Mouse (Mus musculus): ENCODE results near the gene Gm20388.
A peak's percentile ranks its signal among the peaks of the same experiment; 100 is the strongest.

Gm20388 gene

DNA sequence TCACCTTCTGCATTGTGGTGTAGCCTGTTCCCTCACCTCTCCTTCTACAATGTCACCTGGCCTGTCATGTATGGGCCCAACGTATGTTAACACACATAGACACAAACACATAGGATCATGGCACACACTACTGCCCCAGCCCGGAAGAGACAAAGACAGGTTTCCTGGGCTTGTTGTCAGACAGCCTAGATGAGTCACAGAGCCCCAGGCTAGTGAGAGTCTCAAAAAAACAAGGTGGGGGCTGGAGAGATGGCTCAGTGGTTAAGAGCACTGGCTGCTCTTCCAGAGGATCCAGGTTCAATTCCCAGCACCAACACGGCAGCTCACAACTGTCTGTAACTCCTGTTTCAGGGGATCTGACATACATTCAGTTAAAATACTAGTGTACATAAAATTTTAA lies 2967.6 kb downstream of the Gm20388 start:
- DNase-seq = no peak

DNA sequence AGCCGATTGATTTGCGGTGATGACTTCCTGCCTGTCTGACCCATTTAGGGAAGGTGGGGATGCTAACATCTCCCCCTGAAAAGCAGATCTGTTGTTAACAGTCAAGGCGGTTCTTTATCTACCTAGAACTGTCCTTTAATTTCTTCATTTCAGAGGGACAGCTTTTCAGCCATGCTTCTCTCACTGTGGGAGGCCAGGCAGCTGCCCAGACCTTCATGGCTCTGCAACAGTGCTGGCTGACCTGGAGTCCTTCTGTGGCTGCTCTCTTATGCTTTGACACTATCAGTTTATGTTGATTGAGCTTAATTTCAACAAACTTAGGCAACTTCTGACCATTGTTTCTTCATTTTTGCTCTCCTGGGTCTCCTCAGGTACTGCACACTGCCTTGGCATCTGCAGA lies 2969.7 kb downstream of the Gm20388 start:
- peak; percentile 74 for DNase-seq

DNA sequence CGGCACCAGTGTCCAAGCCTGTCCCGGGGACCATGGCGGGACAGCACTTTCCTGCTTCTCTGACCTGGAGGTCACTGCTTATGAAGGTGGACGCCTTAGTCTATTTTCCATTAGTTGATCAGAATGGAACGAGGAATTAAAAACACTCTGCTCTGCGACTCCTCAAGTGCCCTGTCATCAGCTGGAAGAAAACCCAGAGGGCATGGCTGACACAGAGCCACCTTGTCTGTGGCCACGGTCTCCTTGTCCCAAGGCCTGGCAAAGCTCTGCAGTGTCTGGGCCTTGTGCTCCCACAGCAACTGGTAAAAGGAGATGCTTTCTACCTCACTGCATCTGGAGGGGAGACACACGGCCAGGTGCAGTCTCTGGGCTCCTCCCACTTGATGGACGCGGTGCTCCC lies 2973.0 kb downstream of the Gm20388 start:
- no peak for DNase-seq

DNA sequence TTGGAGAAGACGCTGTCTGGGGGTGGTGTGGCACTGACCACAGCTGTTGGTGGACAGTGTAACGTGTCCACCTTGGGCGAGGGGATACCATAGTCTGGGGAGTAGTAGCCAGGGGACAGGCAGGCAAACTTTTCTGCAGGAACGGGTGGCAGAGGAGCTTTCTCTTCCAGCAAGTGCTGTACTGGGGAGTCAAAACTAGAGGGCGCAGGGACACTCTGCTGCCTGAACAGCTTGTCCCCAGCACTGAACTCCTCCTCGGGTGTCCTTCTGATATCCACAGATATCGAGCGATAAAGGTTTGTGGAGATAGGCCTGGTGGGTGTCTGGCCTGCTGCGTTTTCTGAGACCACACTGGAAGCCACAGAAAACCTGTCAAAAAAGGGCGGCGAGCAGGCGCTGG lies 2980.8 kb downstream of the Gm20388 start:
- no peak for DNase-seq

DNA sequence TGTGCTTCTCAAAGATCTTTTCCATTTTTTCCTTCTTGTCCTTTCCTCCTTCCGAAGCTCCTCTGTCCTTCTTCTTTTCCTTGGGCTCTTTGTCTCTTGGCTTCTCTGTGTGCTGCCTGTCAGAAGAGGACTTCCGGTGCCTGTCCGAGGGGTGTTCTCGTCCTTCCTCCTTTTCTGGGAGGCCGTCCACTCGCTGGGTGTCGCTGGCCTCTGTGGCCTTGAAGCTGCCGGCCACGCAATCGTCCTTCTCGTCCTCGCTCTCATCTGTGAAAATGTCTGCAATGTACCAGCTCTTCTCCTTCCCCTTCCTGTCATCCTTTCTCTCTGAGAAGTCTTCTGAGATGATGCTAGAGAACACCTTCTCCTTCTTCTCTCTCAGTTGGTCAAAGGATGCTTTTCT lies 2982.8 kb downstream of the Gm20388 start:
- no peak for DNase-seq

DNA sequence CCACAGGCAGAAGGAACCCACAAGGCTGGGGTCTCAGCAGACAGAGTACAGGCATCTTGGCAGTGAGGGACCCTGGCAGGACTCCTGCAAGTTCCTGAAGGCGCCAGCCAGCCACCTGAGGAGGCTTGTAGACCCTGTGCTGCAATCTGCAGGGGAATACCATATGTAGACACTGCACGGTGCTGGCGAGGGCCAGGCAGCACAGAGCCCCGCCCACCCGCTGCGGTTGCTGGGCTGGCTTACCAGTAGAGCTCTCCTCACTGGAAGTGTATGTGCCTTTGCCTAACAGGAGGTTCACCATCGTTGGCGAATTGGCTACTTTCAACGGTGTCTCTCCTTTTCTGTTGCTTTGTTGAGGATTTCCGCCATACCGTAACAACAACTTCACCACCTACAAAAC lies 2985.7 kb downstream of the Gm20388 start:
- no peak for DNase-seq

DNA sequence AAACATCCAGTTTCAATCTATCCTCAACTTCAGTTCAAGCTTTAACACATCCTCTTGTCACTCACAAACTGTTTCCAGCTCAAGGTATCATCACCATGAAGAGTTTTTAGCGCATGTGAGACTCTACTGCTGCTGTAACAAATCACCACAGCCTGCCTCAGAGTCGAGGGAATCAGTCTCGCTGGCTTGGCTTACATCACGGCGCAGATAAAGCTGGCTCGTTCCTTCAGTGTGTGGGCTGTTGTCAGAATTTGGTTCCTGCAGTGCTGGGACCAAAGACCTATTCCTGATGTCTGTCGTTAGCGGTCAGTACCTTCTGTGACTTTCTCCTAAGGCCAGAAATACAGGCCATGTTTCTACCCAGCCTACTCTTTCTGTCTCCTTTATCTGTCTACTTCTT lies 2986.6 kb downstream of the Gm20388 start:
- no peak for DNase-seq

DNA sequence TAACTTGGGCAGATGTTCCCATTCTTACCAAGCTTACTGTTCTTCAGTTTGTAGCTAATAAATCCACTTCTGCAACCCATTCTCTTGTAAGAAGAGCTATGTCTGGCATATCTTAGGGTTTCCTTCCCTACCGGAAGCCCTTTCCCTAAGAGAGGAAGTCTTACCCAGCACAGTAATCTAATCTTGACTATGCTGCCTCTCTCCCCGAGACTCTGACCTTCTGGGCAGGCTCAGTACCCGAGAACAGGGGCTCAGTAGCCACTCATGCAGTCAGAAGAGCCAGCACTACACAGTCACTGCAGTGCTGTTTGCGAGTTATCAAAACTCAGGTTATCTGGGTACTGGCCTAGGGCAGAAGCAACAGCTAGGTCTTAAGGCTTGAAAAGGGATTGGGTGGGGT lies 2987.4 kb downstream of the Gm20388 start:
- no peak for DNase-seq

DNA sequence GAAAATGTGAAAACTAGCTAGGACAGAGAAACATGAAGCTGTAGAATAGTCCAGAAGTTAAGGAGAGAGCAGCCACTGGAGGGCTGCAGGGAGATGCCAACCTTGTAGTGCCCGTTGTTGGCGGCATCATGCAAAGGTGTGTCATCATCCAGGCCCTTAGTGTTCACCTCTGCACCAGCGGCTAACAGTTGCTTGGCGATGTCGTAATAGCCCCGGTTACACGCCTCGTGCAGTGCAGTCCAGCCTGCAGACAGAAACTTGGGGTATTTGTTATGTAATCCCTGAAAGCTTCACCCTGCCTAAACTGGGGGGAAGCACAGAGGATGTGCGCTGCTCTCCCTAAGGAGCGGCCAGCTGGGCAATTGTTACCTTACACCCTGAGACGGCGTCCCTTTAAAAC lies 2987.8 kb downstream of the Gm20388 start:
- DNase-seq = no peak

DNA sequence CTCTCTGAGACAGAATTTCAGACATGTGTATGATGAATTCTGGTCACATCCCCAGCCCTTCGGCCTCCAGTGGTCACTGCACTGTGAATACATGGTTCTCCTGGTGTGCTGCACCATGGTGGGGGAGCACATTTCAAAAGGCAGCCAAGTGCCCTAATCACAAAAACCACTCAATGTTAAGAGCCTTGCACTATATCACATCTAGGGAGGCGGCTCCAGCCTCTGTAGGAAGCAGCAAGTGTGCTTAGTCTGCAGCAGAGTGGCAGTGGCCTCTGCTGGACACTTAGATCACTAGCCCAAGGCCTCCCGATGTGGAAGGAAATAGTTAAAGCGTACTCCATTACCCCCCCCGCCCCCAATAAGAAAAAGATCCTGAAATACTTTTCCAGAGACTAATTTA lies 2988.4 kb downstream of the Gm20388 start:
- no peak for DNase-seq

DNA sequence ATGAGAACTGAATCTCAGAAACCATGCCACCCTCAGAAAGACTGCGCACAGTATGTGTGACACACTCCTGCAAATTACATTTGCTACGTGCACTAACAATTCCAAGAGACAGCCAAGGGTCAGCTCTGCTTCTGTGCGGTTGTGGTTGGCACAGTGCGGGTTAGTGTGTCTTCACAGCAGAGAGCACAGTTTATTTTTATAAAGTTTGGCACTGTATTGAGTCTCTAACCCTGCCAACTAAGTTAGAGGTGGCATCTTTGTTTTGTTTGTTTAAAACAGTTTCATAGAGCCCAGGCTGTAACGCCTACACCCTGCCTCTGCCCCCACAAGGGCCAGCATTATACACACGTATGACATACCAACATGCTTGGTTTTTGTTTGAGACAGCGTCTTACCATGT lies 2990.8 kb downstream of the Gm20388 start:
- no peak for DNase-seq

DNA sequence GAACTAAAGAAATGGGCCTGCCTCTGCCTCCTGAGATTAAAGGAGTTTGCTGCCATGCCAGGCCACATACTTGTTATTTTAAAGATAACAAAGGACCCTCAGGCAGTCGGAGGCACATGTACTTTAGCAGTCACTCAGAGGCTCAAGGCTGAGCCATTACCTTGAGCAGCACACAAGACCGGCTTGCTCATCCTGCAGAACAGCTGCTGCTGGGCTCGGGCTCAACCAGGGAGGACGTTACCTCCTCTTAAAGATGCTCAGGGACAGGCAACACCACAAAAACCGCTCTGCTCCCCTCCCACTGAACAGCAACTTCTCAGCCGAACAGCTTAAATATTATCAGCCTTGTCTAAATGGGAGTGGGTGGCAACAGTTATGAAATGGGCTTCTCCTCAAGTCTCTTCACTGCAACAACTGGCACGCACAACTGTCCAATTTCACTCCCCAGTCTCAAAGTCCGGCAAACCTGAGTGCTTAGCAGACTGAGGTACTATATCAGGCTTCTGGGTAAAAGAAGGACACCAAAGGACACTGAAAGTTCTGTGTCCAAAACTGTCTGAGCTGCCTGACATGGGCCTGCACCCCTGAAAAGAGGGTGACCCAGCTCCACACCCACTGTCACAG lies 2991.4 kb downstream of the Gm20388 start:
- DNase-seq = no peak

DNA sequence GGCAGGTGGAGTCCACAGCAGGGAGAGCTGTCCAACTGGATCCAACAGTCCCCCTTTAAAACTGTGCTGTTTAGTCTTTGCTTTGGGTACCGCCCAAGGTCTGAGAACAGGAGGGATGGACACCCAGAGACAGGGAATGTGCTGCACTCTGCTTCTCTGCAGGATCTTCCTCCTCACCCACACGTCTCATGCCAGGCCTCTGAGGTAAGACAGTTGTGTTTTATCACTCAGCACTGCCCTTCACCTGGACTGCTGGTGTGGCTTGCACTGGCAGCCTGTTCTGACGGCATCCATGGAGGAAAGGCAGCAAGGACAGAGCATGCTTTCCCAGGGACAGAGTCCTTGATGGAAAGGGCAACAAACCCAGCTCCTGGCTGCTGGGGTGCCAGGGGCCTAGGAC lies 2991.9 kb downstream of the Gm20388 start:
- DNase-seq = peak; percentile 59

DNA sequence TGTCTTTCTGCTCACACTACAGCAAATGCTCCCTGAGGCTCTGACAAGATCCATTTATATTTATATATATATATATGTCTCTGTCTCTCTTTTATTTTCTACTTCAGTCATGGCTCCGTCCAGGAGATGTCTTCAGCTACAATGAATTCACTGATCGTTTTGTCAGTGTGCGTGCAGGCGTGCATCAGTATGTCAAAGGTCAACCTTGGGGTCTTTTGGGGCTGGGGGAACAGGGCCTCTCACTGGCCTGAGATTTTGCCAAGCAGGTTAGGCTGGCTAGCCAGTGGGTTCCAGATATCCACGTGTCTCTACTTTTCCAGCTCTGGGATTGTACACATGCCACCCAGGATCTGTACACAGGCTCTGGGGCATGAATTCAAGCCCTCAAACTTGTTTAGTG lies 2992.4 kb downstream of the Gm20388 start:
- DNase-seq = no peak

DNA sequence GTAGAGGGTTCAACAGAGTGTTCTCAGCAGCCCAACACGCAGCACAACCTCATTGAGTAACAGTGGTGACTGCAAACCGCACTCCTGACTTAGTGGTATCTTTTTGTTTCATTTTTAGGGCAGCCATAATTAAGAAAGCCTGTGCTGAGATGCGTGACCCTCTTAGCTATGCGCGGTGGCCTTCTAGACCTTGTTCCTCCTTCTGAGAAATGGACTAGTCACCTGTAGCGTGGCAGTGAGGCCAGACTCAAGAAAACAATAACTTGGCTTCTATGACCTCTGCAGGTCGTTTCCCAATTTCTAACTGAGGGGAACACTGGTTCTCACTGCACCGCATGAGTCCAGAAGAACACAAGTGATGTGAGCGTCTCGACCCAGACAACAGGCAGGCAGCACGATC lies 2993.9 kb downstream of the Gm20388 start:
- no peak for DNase-seq

DNA sequence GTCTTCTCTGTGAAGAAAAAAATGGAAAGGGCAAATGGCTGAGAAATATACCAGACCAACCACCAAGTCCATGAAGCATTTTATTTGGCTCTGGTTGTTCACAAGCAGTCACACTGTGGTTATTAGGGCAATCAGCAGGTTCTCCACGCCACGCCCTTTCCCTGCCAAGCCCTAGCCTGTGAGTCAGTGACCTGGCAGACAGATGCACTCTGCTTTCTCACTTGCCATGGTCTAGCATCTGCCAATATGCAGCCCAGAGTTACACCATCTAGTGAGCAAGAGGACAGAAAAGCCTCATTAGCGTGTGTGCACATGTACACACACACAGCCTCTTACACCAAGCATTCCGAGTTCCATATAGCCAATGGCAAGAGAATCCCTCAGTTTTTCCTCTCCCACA lies 2994.7 kb downstream of the Gm20388 start:
- peak; percentile 65 for DNase-seq

DNA sequence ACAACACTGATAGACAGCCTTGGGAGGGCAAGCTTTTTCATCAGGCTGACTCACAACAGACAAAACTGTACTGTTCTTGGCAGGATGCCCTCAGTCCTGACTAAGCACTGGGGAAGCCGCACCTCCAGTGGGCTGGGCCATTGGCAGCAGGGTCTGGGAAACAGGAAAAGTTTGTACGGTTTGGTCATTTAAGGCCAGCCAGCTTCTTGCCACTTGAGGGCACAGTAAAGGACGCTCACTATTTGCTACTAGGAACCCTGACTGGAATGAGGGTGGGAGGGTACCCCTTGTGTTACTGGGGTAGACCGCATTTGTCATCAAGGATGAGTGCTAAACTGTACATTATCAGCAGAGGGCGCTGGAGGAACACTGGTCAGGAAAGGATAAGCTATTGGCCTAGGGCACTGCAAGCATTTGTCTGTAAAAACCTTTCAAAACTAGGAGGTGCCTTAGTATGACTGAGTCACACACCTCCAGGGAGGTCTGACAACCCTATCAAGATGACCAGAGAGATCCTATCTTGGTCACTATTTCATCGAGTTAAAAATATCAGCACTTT lies 2995.9 kb downstream of the Gm20388 start:
- DNase-seq = peak; percentile 95

DNA sequence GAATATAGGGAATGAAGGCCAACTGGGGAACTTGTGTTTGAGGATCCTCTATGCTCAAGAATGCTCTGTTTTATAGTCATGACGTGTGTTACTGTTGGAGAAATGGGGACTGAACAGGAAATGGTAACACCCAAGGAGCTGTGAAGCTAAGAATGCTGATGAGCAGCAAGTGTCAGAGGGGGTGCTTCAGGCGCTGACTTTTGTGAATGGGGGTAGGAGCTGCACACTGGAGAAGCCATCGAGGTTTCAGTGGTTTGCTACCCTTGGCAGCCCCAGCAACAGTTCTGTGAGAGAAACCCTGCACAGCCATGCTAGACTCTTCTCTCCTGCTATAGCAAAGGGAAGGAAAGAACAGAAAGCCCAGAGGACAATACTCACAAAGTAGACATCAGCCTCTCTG lies 3001.5 kb downstream of the Gm20388 start:
- DNase-seq = no peak

DNA sequence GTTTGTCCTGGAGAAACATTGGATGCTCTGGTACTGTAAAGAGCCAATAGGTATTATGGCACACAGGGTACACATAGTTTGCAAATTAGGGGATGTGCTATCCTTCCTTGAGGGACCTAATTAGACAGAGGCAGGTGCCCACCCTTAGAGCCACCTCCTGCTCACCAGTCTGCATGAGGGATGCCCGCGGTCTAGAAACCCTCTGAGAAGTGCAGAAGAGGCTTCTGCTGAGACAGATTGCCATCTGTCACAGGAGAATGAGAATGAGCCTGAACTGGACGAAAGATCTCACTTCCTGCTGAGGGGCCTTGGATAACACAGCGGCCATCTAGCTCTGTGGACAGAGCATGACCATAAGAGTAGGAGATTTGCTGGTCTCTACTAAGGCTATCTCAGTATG lies 3002.2 kb downstream of the Gm20388 start:
- DNase-seq = peak; percentile 76

DNA sequence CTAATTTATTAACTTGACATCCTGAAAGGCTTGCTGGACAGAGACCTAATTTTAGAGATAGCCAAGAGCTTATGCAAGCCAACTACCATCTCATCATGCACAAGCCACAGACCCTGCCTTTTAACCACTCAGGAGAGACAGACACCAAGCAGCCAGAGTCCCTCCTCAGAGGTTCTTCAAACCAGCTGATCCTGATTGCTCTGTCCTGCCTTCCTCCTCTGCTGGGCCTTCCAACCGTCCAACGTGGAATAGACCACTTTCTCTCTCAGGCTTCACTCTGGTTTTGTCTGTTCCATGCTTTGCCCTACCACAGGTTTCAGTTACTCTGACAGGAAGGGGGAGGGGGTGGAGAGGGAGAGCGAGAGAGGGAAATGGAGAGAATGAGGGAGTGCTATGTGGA lies 3006.1 kb downstream of the Gm20388 start:
- DNase-seq = no peak

DNA sequence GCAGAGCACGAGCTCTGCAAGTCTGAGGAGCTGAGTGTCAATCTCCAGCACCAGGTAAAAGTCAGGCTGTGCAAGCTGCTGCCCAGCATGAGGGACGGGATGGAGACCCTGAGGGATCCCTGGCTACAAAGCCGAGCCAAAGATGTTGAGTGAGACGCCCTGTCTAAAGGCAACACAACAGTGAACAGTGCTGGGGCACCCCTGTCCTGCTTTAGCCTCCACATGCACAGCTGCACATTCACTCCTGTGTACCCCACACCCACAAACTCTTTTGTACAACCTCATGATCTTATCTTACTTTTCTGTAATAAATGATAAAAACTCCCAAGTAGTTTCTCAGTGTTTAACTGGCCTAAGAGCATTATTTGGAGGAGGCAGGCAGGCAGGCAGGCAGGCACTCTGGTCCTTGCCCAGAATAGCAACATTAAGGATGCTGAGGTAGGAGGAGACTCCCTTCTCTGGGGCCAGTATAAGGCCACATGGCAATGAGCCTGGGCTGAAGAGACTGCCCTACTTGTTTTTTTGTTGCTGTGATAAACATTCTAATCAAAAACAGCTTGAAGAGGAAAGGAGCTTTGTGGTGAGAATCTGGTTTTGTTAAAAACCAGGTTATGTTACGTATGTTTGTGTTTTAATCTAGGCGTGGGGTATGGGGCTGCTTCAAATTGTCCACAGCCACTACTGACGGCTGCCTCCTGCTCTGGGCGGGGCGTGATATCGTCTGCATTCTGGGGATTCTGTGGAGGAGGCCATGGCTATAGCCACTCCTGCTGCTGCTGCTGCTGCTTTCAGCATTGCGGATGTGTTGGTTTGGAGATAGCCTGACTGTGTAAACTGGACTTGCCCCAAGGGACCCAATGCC lies 3007.1 kb downstream of the Gm20388 start:
- no peak for DNase-seq

DNA sequence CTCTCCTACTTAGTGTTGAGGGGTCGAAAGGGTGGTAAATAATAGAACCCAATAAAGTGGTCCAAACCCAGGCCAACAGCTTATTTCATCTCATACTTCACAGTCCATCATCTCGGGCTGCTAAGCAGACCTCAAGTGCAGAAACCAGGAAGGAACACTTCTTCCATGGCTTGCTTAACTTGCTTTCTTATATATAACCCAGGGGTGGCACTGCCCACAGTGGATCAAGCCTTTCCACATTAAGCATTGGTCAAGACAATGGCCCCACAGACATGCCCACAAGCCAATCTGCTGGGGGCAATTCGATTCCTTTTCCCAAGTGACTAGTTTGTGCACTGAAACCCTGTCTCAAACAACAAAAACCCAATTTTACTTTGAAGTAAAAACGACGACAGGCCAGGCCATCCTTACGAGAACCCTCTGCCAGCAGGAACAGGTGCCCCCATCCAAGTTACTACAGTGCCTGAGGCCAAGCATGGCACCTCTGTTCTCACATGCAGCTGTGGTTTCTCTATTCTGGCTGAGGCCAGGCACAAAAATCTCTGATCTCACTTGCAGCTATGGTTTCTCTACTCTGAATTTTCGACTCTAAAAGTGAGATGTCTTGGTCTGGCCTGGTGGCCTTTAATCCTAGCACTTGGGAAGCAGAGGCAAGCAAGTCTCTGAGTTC lies 3007.9 kb downstream of the Gm20388 start:
- no peak for DNase-seq

DNA sequence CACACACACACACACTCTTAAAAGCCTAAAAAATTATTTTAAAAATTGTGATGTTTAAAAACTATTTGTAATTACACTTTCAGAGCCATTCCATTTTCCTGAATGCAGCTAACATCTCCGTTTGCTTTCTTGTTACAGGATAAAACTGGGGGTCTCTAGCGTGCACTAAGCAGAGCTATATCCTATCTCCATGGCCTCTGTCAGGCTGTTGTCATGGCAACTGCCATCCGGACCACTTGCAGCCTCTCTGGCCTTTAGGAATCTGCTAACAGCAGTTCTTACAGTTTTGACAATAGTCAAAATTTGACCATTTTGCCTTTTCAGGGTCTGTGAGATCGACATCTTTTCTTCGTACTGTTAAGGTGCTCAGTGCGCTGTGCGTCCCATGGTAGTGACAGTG lies 3010.2 kb downstream of the Gm20388 start:
- DNase-seq = no peak

DNA sequence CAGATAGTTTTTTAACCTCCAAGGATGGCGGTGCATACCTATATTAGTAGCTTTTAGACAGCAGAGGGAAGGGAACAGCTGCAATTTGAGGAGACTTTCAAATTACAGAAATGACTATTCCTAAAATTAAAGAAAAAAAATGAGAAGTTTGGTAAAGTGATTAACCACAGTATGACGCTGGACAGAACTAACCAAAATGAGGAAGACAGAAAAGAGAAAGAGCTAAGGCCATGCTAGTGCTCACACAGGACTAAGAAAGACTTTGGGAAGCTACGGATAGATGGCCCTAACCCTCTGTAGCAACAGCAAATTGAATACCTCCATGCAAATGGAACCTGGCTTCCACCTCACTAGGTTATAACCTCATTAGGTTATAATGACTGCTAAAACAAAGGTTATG lies 3012.3 kb downstream of the Gm20388 start:
- DNase-seq = no peak
